Mouse (Mus musculus): ENCODE measurements around the gene Rnf5. TPM values are rescaled to one million over a fixed set of nuclear protein-coding genes. Genes with fewer than 3 reads are reported as not detected.
A peak's percentile ranks its signal among the peaks of the same experiment; 100 is the strongest.

The Rnf5 gene
- polyA plus RNA-seq, 3 experiments from 2014 or later: 41.2 to 71.2 (median 59.5) TPM

DNA sequence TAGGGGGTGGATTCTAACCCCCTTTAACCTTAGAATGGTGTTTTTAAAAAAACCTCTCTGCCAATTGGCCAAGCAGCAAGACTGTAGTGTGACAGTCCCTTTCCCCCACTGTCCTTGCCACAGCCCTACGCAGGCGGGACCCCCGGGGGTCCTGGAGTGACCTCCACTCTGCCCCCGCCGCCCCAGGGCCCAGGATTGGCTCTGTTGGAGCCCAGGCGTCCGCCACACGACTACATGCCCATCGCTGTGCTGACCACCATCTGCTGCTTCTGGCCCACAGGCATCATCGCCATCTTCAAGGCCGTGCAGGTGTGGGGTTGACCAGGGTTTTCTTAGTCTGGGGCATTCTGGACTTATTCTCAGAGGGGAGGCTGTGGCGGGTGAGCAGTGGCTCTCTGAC, 28.2 kb upstream of the Rnf5 start:
- ATAC-seq: no peak

DNA sequence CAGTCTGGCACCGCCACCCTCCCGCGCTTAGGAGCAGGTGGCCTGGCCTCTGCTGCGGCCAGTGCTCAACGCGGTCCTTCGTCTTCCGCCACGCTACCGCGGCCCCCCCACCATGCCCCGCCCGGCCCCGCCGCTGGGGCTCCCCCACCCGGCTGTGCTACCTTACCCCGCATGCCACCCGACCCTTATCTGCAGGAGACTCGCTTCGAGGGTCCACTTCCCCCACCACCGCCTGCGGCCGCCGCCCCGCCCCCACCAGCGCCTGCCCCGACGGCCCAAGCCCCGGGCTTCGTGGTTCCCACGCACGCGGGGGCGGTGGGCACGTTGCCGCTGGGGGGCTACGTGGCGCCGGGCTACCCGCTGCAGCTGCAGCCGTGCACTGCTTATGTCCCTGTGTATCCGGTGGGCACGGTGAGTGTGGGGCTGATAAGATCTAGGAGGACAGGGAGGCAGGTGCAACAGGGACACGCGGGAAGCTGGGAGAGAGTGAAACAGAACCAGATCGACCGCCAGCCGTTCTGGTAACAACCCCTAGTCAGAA, 27.3 kb upstream of the Rnf5 start:
- ATAC-seq: no peak

DNA sequence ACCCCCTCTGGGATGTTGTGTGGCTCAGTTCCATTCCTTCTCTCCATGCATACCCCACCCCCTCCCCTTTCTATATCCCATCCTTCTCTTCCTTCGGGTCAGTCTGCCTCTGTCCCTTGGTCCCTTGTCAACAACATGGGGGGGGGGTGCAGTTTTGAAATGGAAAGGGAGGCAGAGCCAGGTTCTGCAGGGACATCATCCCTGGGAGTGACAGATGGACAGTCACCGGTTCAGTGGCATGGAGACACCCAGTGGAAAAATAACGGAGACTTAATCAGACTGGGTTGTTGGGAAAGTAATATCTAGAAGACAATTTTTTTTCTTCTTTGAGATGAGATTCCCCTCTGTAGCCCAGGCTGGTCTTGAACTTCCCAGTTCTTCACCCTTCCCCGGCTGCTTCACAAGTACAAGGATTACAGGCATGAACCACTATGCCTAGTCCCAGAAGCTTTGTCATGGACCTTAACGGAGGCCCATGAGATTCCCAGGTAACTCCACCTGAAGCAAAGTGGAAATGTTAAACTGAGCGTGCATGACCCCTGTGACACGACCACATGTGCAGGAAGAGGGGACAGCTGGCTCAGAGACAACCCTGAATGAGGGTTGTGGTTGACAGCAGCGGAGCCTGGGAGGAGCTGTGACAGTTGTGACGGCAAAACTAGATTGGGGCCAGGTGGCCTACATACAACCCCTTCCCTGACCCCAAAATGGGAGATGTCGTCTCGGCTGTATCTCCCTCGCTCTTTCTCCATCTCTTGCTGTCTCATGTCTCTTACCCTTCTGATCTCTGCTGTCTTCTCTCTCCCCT, 26.5 kb upstream of the Rnf5 start:
- ATAC-seq: peak; percentile 44

DNA sequence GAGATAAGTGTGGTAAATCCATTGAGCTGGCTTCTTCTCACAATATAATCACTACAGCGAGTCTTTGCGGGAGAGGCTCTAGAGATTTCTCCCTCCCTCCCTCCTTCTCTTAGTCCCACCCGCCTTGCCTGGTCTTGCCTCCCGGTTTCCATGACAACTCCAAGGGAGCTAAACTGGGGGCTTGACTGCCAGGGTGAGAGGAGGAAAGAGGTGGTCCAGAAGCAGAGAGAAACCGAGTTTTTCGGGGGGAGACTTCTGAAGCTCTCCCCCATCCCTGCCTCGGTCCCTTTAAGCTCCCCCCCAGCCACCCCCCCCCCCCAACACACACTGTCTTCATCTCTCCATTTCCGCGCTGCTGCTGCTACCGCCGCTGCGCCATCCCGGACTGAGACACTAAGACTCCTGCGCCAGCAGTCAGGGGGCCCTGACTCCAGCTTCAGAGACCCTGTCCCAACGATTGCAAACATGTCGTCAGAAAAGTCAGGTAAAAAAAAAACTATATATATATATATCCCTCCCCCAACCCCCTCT, 25.8 kb upstream of the Rnf5 start, which contains the start of gene Prrt1:
Gene Prrt1, plus strand, starts transcription at position 313 of the 531 bp plus-strand sequence.
- no peak for ATAC-seq

DNA sequence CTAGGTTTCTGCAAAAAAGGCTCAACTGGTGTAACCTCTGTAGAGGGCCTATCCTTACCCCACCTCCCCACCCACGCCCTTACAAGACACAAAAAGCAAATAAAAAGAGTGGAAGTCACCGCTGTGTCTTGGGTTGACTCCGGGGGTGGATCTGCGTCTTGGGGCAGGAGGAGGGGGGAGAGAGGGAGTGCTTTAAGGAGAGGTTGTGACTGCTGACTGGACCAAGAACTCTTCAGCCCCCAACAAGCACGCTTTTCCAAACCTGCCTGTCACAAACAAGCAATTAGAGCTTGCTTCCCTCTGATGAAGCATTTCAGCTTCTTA, 25.1 kb upstream of the Rnf5 start:
- ATAC-seq: no peak

DNA sequence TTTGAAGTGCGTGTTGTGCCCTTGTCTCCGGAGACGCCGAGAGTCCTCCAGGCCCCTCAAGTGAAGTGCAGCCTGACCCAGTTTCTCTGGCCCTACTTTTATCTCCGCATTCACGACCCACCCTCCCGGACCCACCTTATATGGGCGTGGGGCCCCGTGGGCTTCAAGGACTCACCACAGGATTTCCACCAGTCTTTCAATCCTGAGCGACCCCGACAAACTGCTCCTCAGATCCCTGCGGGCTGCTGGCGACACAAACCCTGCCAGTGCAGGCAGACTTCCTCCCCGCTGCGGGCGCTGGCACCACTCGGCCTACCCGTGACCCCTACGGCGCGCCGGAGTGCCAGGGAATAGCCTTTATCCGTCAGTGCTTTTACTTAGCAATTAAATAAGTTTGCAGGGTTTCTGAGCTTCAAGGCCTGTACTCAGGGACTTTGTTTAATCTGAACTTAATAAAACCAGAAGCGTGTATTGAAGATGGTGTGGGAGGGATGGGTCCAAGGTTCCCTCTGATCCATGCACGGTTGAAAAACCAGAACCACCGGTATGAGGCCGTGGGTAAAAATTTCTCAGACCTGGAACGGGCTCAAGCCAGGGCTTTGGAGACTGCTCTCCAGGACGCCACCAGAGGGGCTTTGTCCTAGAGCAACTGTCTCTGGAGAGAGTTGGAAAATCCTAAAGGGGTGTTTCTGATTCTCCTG, 24.6 kb upstream of the Rnf5 start, which contains the start of gene Ppt2:
Gene Ppt2, minus strand, starts transcription at position 568 of the 701 bp plus-strand sequence.
- ATAC-seq: no peak

DNA sequence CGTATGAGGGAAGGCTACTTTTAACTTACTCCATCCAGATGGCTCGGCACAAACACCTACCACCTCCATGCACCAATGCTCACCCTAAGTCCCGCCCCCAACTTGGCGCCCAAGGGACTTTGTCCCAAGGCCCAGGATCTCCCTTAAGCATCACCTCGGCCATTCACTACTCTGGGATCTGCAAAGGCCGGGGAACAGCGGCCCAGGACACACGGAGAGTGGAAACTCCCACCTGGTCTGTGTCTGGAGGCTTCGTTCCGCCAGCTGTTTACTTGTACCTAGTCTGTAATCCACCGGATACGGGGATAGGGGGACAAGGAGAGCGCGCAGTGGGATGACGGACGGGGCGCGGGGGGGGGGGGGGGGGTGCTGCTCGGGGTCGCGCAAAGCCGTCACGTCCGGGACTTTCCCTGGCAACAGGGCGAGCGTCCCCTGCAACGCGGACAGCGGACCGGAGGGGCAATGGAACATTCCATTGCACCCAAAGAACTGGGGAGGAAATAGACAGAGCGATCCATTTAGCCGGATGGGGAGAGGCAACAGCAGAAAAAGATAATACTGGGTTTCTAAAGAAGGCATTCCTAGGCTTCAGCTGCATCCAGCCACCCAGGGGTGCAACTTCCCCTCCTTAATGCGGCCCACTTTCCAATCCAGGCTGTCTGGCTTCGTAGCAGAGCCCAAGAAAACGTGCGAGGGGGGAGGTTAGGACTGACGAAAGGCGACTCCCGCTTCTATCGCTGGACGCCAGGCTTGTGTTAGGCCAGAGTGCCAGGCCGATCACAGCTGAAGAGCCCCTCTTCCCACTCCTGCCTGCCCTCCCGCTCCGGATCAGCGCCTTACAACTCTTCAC, 23.8 kb upstream of the Rnf5 start:
- ATAC-seq: peak; percentile 66

DNA sequence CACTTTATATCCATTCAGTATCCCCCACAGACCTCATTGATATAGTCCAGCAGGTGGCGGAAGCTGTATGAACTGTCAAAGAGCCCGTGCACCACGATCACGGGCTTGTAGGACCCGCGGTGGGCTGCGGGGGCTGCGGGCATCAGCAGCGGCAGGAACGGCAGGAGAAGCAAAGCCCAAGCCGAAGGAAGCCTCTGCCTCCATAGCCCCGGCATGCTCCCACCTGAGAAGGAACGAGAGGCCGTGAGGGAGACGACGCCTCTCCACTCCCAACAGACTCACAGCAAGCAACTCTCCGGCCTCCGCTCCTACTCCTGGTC, 23.2 kb upstream of the Rnf5 start:
- no peak for ATAC-seq

DNA sequence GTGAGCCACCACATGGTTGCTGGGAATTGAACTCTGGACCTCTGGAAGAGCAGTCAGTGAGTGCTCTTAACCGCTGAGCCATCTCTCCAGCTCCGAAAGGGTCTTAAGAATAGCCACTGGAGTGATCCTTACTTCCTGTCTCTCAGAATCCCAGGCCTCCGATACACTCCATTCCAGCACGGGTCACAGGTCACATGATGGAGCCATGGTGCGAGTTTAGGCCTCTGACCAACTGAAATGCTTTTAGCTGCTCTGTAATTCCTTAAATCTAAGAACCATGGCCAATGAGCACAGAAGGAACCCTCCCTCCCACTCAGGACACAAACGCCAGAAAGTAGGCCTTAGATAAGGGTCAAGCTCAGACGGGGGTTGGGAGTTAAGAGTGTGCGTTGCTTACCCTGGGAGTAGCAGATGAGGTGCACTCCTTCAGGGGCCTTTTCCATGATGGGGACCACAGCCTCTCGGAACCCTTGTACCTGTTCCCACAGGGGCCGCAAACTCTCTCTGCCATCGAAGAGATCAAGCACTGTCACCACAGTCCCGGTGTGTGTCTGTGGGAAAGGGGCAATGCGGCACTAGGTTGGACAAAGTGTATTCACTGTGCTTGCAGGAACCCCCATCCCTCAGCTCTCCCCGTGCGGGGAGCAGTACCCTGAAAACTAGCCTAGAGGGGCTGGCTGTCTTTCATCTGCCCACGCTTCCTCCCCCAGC, 22.7 kb upstream of the Rnf5 start:
- ATAC-seq: no peak

DNA sequence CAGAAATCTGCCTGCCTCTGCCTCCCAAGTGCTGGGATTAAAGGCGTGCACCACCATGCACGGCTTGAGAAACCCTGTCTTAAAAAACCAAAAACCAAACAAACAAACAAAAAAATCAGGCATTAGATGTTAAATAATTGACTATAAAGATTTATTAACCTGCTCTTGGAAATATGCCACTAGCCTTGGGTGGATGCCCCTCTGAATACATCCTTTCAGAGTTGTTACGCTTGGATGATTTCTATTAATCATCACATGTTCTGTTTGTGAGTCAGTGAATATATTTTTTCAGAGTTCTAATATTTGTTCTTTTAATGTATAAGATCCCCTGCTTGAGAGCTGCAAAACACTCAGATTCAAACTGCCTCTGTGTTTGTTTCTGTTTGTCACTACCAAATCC, 21.5 kb upstream of the Rnf5 start:
- no peak for ATAC-seq

DNA sequence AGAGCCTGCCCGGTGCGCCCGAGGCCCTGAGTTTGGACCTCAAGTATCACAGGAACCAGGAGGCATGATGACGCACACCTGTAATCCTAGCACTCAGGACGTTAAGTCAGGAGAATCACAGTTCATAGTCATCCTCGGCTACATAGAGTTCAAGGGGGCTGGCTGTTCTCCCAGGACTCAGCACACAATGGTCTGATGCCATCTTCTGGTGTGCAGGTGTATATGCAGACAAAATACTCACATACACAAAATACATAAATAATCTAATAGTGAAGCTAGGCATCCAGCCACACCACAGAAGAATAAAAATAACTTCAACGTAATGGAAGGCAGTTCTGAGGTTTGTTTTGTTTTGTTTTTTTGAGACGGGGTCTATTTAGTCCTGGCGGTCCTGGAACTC, 19.7 kb upstream of the Rnf5 start:
- ATAC-seq: no peak

DNA sequence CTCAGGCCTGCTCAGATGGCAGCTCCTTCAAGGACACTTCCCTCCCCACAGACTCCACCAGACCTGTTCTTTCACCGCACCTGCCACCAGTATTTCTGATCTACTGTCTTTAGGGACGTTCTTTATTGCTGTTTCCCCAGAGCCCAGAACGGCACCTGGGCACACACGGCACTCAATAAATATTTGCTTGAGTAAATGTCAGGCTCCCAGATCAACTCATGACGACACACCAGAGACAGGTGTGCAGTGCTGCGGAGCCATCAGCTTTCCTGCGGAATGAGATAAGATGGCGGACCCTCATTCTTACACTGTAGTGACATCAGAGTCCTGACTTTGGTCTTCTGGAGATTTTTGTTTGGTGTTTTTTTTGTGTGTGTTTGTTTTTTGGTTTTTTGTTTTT, 17.5 kb upstream of the Rnf5 start:
- no peak for ATAC-seq

DNA sequence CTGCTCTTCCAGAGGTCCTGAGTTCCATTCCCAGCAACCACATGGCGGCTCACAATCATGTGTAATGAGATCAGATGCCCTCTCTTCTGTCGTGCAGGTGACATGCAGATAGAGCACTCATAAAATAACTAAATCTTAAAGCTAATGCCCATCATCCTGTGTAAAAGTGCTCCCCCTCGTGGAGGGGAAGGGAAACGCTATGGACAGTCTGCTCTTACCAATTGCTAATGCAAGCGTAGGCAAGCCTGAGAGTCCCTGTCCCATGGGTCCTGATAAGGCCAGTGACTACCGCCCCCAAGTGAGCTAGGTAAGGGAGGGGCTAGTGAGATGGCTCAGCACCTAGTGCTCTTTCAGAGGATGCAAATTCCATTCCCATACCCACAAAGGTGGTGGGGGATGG, 15.5 kb upstream of the Rnf5 start:
- ATAC-seq: peak; percentile 75

DNA sequence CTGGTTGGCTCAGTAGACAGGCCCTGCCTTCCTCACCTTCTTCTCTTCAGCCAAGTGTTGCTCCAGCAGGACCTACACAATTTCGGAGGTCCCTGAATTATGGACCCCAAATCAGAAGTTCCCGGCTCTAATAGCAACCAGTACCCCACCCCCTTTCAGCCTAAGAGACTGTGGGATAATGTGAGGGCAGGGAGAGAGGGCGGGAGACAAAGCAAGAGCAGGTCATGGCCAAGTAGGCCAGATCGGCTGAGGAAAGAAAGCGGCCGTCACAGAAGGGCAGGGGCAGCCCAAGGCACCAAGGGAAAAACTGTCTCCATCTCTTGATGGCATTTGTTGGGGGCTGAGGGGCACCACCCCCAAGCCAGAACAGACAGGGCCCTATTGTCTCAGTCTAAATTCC, 12.4 kb upstream of the Rnf5 start, which contains the start of gene Egfl8:
Gene Egfl8, minus strand, starts transcription at position 101 of the 400 bp plus-strand sequence.
- no peak for ATAC-seq

DNA sequence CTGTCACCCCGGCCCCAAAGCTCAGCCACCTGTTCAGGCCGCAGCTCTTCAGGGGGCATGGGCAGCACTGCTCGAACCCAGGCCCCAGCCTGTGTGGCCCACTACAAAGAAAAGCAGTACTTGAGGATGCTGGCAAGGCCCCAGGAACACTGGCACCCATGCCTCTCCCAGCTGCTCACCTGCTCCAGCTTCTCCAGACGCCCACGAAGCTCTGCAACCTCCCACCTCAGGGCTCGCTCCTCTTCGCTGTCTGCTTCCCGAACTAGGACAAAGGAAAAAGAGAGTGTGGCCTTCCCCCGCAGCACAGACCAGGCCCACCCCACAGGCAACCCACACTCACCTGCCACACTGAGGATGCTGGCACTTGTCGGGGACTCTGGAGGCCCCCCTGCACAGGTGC, 10.3 kb upstream of the Rnf5 start:
- no peak for ATAC-seq

DNA sequence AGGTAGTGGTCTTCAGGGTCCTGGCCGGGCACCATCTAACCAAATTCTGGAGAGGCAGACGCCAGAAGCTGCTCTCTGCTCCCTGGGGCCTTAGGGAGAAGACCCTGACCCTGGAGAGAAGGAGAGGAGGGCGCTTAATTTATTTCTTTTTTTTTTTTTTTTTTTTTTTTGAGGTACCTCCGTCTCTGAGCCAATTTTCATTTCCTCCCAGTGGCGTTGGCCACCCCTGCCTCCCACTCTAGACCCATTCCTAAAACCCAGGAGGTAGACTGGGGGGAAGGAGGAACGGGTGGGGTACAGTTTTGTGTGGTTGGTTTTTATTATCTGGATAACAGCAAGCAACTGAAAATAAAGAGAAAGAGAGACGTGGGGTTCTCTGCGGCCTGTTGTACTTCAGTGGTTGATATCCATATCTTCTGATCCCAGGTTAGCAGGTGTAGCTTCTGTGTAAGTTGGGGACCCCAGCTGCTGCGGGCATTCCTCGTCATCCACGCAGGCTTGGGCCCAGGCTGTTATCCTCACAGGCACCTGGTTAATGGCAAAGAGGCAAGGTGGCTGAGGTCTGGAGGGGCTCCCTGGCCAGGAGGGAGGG, 9.7 kb upstream of the Rnf5 start:
- no peak for ATAC-seq

DNA sequence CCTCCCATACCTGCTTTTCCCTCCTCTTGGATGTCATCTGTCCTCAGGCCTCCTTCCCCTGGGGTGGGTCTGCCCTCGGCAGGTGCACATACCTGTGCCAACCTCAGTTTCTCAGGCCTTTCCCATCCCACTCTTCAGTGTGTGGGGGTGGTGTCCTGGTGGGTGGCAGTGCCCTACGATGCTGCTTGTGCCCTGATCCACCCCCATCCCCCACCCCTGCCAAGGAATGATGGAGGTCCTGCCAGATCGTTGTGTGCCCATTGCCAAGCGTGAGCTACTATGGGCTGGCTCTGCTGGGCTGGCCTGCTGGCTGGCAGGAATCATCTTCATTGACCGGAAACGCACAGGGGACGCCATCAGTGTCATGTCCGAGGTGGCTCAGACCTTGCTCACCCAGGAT, 7.6 kb upstream of the Rnf5 start:
- ATAC-seq: no peak

DNA sequence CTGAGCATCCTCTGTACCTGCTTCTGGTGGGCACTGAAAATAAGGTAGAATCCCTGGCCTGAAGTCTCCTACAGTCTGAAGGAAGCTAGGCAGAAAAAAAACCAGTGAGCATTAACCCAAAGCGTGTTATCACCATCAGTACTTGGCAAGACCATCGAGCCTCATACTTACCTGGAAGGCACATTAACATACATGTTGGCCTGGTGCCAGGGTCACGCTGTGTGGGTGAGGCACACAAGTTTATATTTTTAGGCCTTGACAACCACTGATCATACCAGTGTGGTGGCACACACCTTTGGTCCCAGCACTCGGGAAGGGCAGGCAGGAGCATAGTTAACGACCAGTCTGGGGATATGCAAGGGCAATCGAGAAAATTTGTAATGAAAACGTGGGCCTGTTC, 4.5 kb upstream of the Rnf5 start:
- ATAC-seq: no peak

DNA sequence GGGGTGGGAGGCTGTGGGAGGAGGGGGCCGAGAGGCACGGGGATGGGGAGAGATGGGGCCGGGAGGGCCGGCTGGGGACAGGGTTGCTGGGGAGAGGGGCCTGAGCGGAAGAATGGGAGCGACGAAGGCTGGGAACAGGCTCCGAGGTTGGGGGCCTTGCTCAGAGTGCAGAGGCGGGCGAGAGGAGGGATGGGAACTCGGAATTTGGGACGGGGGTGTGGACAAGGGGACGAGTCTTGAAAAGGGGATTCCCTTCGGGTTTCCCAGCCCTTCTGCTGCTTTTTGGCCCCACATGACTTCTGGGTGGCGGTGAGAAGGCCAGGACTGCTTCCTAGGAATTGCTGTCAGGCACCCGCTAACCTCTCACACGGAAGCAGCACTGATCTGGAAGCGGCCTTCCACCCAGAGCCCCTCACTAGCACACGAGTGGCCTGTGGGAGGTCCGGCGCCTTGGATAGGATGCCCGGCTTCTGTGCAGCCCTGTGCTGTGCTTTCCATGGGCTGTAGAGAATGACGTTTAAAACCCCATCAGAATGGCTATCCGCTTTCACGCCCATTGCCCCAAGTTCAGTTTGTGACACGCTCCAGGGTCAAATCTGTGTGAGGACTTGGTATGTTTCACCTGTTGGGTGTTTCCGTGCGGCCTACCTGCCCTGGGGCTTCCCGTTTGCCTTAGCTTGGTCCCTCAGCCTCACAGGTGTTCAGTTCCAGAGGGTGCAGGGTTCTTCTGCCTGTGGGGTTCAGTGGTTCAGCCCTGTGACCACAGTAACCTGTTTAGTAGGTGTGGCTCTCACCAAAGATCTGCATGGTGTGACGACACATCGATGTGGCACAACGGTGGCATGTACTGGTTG, 2.9 kb upstream of the Rnf5 start:
- ATAC-seq: no peak

DNA sequence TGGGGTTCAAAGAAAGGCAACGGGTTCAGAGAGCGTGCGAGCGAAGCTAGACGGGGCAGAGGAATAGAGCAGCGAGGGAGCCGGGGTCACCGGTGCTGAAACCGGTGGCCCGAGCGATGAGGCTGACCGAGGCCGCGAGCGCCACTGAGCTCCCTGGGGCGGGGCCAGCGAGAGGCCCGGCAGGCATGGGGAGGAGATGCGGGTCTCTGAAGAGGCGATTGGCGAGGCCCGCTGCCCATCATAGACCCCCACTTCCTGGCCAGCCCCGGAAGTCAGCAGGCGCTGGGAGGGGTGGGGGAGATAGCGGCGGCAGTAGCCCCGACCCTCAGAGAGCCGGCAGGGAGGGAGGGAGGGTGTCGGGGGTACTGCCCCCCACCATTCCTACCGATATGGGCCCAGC, 2.1 kb upstream of the Rnf5 start:
- ATAC-seq: peak; percentile 23

All from inflammation-experienced regulatory T-cells, adult 6 months (primary cell).